Mouse (Mus musculus): ENCODE measurements around the gene Vstm5. TPM values are rescaled to one million over a fixed set of nuclear protein-coding genes. Genes with fewer than 3 reads are reported as not detected.

Vstm5 gene
- polyA plus RNA-seq, 1 experiment from 2014 or later, result 4.4 TPM

GRCm38 (mm10) chr9:15278343-15278742, 39.5 kb downstream of the Vstm5 start:
- Histone ChIP-seq H3K4me2 (replicated peaks; ENCODE audit: low read depth) (no peak overlapping the region), H3K36me3 (ENCODE audit: control insufficient read depth, insufficient read depth) (peaks cover 28% of the 10 kb centered on the region), H3K4me3 (ENCODE audit: low read depth, low read length) (no peak overlapping the region), H3K9me3 (ENCODE audit: control insufficient read depth) (no peaks in the 10 kb centered on the region), H3K9ac (ENCODE audit: low read depth, low read length) (no peak overlapping the region), H3K4me1 (replicated peaks; ENCODE audit: control insufficient read depth, insufficient read depth, low read length) (no peaks in the 10 kb centered on the region), H3K27ac (ENCODE audit: low read depth, low read length) (no peak overlapping the region), H3K27me3 (replicated peaks; ENCODE audit: control insufficient read depth, insufficient read depth, low read length) (no peaks in the 10 kb centered on the region)
- no peak for TF ChIP-seq CTCF (IDR thresholded peaks at IDR 0.05; ENCODE audit: low read depth)
- 88% methylated on average over 3 of the region's 3 CpGs for WGBS
- no peak for ATAC-seq

GRCm38 (mm10) chr9:15279139-15279648, 40.3 kb downstream of the Vstm5 start:
- peak overlapping the region; percentile 93 for H3K9ac ChIP-seq (ENCODE audit: low read depth, low read length)
- no peak for ATAC-seq
- peak overlapping the region; percentile 79 for H3K4me2 ChIP-seq (replicated peaks; ENCODE audit: low read depth)
- H3K36me3 ChIP-seq (ENCODE audit: control insufficient read depth, insufficient read depth), result peaks cover 19% of the 10 kb centered on the region
- 8% methylated on average over 19 of the region's 19 CpGs for WGBS
- H3K4me3 ChIP-seq (ENCODE audit: low read depth, low read length), result peak overlapping the region; percentile 92
- peak overlapping the region; percentile 93 for H3K27ac ChIP-seq (ENCODE audit: low read depth, low read length)
- no peak for TF ChIP-seq CTCF (IDR thresholded peaks at IDR 0.05; ENCODE audit: low read depth)
- H3K4me1 ChIP-seq (replicated peaks; ENCODE audit: control insufficient read depth, insufficient read depth, low read length), result no peaks in the 10 kb centered on the region
- H3K9me3 ChIP-seq (ENCODE audit: control insufficient read depth), result no peaks in the 10 kb centered on the region
- H3K27me3 ChIP-seq (replicated peaks; ENCODE audit: control insufficient read depth, insufficient read depth, low read length), result no peaks in the 10 kb centered on the region

- H3K4me1 ChIP-seq (replicated peaks; ENCODE audit: control insufficient read depth, insufficient read depth, low read length), result no peaks in the 10 kb centered on the region
- TF ChIP-seq CTCF (IDR thresholded peaks at IDR 0.05; ENCODE audit: low read depth), result 0 out of 2 replicates have a peak, but pooled peaks have one; percentile 12
- H3K27ac ChIP-seq (ENCODE audit: low read depth, low read length), result peak within 1 kb of the TSS; percentile 93
- H3K4me2 ChIP-seq (replicated peaks; ENCODE audit: low read depth), result peak within 1 kb of the TSS; percentile 79
- ATAC-seq, result peak; percentile 98
- H3K9me3 ChIP-seq (ENCODE audit: control insufficient read depth), result no peaks in the 10 kb centered on the region
- H3K9ac ChIP-seq (ENCODE audit: low read depth, low read length), result peak within 1 kb of the TSS; percentile 93
- peaks cover 15% of the 10 kb centered on the region for H3K36me3 ChIP-seq (ENCODE audit: control insufficient read depth, insufficient read depth)
- H3K27me3 ChIP-seq (replicated peaks; ENCODE audit: control insufficient read depth, insufficient read depth, low read length), result no peaks in the 10 kb centered on the region
- WGBS, result under 1% methylated on average over 57 of the region's 57 CpGs
- peak within 1 kb of the TSS; percentile 92 for H3K4me3 ChIP-seq (ENCODE audit: low read depth, low read length)
Observed at GRCm38 (mm10) chr9:15279649-15280490, 41.0 kb downstream of the Vstm5 start, which contains the start of gene Med17. Gene Med17 (minus strand): TSS chr9:15279931.

GRCm38 (mm10) chr9:15280491-15280879, 41.6 kb downstream of the Vstm5 start:
- Histone ChIP-seq H3K9ac (ENCODE audit: low read depth, low read length) (peak overlapping the region; percentile 93), H3K4me3 (ENCODE audit: low read depth, low read length) (peak overlapping the region; percentile 92), H3K4me1 (replicated peaks; ENCODE audit: control insufficient read depth, insufficient read depth, low read length) (no peaks in the 10 kb centered on the region), H3K4me2 (replicated peaks; ENCODE audit: low read depth) (peak overlapping the region; percentile 79), H3K36me3 (ENCODE audit: control insufficient read depth, insufficient read depth) (peaks cover 8% of the 10 kb centered on the region), H3K9me3 (ENCODE audit: control insufficient read depth) (no peaks in the 10 kb centered on the region), H3K27ac (ENCODE audit: low read depth, low read length) (peak overlapping the region; percentile 6; the same call in 1 of the 2 replicates), H3K27me3 (replicated peaks; ENCODE audit: control insufficient read depth, insufficient read depth, low read length) (no peaks in the 10 kb centered on the region)
- ATAC-seq, result no peak
- TF ChIP-seq CTCF (IDR thresholded peaks at IDR 0.05; ENCODE audit: low read depth), result no peak
- 35% methylated on average over 5 of the region's 5 CpGs for whole genome bisulfite sequencing

- no peak overlapping the region for H3K4me3 ChIP-seq (ENCODE audit: low read depth, low read length)
- no peaks in the 10 kb centered on the region for H3K9me3 ChIP-seq (ENCODE audit: control insufficient read depth)
- no peaks in the 10 kb centered on the region for H3K27me3 ChIP-seq (replicated peaks; ENCODE audit: control insufficient read depth, insufficient read depth, low read length)
- no peaks in the 10 kb centered on the region for H3K4me1 ChIP-seq (replicated peaks; ENCODE audit: control insufficient read depth, insufficient read depth, low read length)
- ATAC-seq, result no peak
- H3K27ac ChIP-seq (ENCODE audit: low read depth, low read length), result no peak overlapping the region
- TF ChIP-seq CTCF (IDR thresholded peaks at IDR 0.05; ENCODE audit: low read depth), result peak; percentile 64
- no peak overlapping the region for H3K9ac ChIP-seq (ENCODE audit: low read depth, low read length)
- no peak overlapping the region for H3K4me2 ChIP-seq (replicated peaks; ENCODE audit: low read depth)
- WGBS, result 68% methylated on average over 3 of the region's 3 CpGs
- peaks cover 16% of the 10 kb centered on the region for H3K36me3 ChIP-seq (ENCODE audit: control insufficient read depth, insufficient read depth)
Observed at GRCm38 (mm10) chr9:15285443-15285842, 46.6 kb downstream of the Vstm5 start.

- H3K9me3 ChIP-seq (ENCODE audit: control insufficient read depth), result no peaks in the 10 kb centered on the region
- H3K4me3 ChIP-seq (ENCODE audit: low read depth, low read length), result no peak overlapping the region
- H3K27ac ChIP-seq (ENCODE audit: low read depth, low read length), result no peak overlapping the region
- peaks cover 16% of the 10 kb centered on the region for H3K36me3 ChIP-seq (ENCODE audit: control insufficient read depth, insufficient read depth)
- TF ChIP-seq CTCF (IDR thresholded peaks at IDR 0.05; ENCODE audit: low read depth), result peak; percentile 19; the same call in 1 of the 2 replicates
- no peak overlapping the region for H3K4me2 ChIP-seq (replicated peaks; ENCODE audit: low read depth)
- 59% methylated on average over 6 of the region's 6 CpGs for WGBS
- ATAC-seq, result no peak
- H3K4me1 ChIP-seq (replicated peaks; ENCODE audit: control insufficient read depth, insufficient read depth, low read length), result no peaks in the 10 kb centered on the region
- no peak overlapping the region for H3K9ac ChIP-seq (ENCODE audit: low read depth, low read length)
- H3K27me3 ChIP-seq (replicated peaks; ENCODE audit: control insufficient read depth, insufficient read depth, low read length), result no peaks in the 10 kb centered on the region
Observed at GRCm38 (mm10) chr9:15287846-15288245, 49.0 kb downstream of the Vstm5 start.
